Mouse (Mus musculus): Measurements from ENCODE around the gene Hes2.

The Hes2 gene

GRCm38 (mm10) chr4:152131809-152132771 is 26.6 kb upstream of the Hes2 start:
- DNase-seq (ENCODE audit: low spot score in 2 of 2): no peak

DNA sequence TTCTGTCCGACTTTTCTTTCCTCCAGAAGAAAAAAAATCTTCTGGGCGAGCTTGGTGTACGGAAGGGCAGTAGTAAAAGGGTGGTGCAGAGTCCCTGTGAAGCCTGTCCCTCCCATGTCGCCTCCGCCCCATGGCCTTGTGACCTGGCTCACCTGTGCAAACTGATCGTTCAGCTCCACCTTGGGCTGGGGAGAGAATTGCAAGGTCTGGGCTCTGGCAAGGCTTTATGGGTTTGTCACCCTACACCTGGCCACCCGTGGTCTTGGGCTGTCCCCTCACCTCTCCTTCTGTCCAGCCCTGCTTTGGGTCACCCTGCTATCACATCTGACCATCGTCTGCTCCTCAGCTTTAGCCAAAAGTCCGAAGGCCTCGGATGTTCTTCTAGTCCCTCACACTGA is 25.9 kb upstream of the Hes2 start:
- no peak for DNase-seq (ENCODE audit: low spot score in 2 of 2)

- DNase-seq (ENCODE audit: low spot score in 2 of 2): no peak
These were observed 25.5 kb upstream of the Hes2 start for GRCm38 (mm10) chr4:152133213-152133612.

GRCm38 (mm10) chr4:152134507-152134906 is 24.2 kb upstream of the Hes2 start:
- DNase-seq (ENCODE audit: low spot score in 2 of 2): peak in 1 of 2 experiments; percentile 52

- DNase-seq (ENCODE audit: low spot score in 2 of 2): no peak
These were observed 23.3 kb upstream of the Hes2 start for GRCm38 (mm10) chr4:152135363-152135762.

GRCm38 (mm10) chr4:152136112-152136875 is 22.4 kb upstream of the Hes2 start:
- no peak for DNase-seq (ENCODE audit: low spot score in 2 of 2)

DNA sequence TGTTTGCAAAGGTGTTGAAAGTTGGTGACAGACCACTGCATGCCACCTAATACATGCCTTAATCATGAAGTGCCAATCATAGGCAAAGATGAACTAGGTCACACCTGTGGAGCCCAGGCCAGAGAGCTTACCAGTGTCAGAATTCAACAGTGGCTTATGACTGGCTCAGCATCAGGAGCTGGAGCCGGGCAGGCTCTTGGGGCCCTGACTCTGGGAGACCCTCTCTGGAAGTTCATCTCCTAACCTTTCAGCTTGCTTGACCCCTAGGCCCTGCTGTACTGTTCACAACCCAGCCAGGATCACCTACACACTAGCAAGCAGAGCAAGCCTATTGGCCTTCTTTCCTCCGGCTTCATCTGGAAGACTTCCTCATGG is 21.8 kb upstream of the Hes2 start:
- DNase-seq (ENCODE audit: low spot score in 2 of 2): no peak

DNA sequence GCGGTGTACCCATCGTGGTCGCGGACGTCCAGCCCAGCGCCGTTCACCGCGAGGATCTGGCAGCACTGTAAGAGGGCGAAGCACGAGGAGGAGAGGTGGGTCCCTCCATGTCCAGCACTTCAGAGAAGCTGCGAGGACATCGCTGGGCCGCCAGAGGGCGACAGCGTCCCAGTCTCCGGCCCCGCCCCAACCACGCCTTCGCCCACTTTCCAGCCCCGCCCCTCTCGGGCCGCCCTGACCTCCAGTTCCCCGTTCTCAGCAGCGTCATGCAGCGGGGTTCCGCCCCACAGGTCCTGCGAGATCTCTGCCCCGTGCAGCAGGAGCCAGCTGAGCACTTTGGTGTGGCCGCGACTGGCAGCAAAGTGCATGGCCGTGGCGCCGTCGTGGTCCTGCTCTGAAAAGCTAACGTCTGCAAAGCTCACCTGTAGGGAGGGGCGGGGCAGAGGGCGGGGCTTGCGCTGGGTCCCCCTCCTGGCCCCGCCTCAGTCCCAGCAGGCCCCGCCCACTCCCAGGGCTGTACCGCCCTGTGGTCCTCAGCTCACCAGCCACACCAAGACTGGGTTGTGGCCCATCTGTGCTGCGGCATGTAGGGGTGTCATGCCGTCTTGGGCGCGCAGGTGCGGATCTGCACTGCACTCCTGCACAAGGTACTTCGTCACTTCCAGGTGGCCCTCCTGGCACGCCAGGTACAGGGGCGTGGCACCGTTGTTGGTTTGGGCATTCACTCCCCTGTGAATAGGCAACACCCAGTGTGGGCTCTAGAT is 20.0 kb upstream of the Hes2 start:
- DNase-seq (ENCODE audit: low spot score in 2 of 2): peak; percentile 68 to 70

DNA sequence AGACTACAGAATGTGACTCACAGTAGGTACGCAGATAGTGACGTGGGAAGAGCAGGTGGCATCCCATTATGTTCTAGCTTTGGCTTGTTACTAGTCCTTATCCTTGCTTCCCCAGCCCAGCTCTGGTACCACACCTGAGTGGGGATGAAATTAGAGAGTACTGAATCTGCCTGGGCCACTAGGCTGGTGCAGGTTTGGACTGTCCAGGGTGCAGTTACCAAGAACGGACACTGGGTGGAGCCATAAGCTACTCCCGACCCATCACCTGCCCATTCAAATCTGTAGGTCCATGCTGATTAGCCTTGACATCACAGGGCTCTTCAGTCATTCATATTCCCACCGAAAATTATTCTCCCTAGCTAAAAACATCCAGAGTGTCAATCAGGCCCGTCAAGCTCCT is 18.2 kb upstream of the Hes2 start:
- peak in 1 of 2 experiments; percentile 43 for DNase-seq (ENCODE audit: low spot score in 2 of 2)

DNA sequence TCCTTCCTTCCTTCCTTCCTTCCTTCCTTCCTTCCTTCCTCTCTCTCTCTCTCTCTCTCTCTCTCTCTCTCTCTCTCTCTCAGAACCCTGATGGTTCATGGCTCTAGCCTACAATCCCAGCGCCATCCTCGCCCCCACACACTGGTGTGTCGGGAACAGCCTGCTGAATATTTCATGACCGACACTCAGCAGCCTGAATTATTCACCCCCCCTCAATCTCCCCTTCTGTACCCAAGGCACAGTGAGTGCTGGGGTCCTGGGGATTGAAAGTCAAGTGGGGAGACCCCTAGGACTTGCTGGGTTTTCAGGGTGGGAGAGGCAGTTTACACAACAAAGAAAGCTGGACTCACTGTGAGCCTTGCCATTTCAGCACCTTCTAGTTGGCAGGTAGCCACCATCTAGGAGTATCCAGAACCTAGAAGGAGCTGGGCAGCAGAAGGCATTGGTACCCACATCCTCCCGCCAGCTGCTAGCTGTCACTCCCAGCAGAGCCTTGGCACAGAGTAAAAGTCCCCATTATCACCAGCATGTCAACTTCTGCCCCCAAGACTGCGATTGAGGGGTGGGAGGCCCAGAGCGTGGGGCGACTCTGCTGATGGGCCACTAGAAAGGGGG is 17.0 kb upstream of the Hes2 start:
- DNase-seq (ENCODE audit: low spot score in 2 of 2): peak; percentile 45 to 49

- no peak for DNase-seq (ENCODE audit: low spot score in 2 of 2)
These were observed 15.0 kb upstream of the Hes2 start for GRCm38 (mm10) chr4:152143632-152144031.

- DNase-seq (ENCODE audit: low spot score in 2 of 2): no peak
These were observed 13.2 kb upstream of the Hes2 start for GRCm38 (mm10) chr4:152145473-152145872.

- no peak for DNase-seq (ENCODE audit: low spot score in 2 of 2)
These were observed 12.4 kb upstream of the Hes2 start for GRCm38 (mm10) chr4:152146033-152146827.

- no peak for DNase-seq (ENCODE audit: low spot score in 2 of 2)
These were observed 8.1 kb upstream of the Hes2 start for GRCm38 (mm10) chr4:152150546-152150945.

DNA sequence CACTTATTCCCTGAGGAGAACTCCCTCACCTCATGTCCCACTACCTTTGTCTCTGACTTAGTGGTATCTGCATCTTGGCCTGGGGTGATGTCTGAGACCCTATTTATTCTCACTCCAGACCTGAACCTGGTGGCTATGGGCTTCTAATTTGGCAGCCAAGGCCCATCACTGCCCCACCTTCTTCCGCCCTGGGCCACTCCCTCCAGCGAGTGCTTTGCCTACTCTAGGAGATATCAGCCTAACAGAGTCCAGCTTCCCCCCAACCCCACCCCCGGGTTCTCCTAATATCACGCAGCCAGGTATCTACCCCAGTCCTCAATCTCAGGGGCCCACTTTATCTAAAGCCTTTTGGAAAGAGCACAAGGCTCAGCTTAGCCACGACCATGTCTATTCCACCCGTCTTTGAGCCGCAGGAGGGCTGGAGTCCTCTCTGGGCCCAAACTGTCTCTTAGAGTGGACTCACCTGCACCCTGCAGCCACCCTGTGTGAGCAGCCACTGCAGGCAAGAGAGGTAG is 7.2 kb upstream of the Hes2 start:
- no peak for DNase-seq (ENCODE audit: low spot score in 2 of 2)

DNA sequence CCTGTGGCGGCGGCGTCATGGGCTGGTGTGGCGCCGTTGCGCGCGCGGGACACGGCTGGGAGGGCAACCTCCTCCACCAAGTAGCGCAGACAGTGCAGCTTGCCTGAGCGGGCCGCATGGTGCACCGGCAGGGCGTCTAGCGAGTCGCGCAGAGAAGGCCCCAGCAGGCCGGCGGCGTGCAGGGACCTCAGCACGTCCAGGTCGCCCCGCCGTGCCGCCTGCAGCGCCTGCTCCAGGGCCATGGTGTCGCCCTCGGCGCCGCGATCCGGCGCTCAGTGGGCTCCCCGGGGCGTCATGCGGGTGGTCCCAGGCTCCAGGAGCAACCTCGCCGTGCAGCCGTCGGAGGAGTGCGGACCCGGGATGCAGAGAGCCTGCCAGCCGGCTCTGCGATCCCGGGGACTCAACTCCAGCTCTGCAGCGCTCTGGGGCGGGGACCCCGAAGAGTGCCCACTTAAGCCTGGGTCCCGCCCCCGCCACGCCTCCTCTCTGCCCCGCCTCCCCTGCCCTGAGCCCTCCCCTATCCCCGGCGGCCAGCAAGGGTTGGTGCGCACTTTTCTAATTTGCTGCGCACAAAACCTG is 6.6 kb upstream of the Hes2 start, which contains the start of gene Espn:
Gene Espn (minus strand): TSS at position 406 of the 579 bp plus-strand sequence.
- no peak for DNase-seq (ENCODE audit: low spot score in 2 of 2)

GRCm38 (mm10) chr4:152153771-152154177 is 4.9 kb upstream of the Hes2 start:
- DNase-seq (ENCODE audit: low spot score in 2 of 2): peak; percentile 77 to 80

- no peak for DNase-seq (ENCODE audit: low spot score in 2 of 2)
These were observed 3.6 kb upstream of the Hes2 start for GRCm38 (mm10) chr4:152155019-152155418.

GRCm38 (mm10) chr4:152157779-152158584 is 685 bp upstream of the Hes2 start:
- DNase-seq (ENCODE audit: low spot score in 2 of 2): peak; percentile 64 to 68

Measured in right cerebral cortex, adult 2 months (tissue).